Mouse (Mus musculus): Measurements from ENCODE around the gene Ucp3. TPM values are rescaled to one million over a fixed set of nuclear protein-coding genes. Genes with fewer than 3 reads are reported as not detected.

Ucp3 gene
- total and polyA plus RNA-seq, 2 experiments from 2014 or later, result 0.16 TPM; not detected in 1

- Histone ChIP-seq H3K36me3 (ENCODE audit: insufficient read depth, low read length) (0 out of 2 replicates have a peak, but pooled peaks cover 3% of the 10 kb centered on the region), H3K4me1 (ENCODE audit: insufficient read depth, low read length) (peaks cover 10% of the 10 kb centered on the region; the same call in 1 of the 2 replicates), H3K27ac (ENCODE audit: low read depth, low read length) (no peak overlapping the region), H3K9ac (replicated peaks; ENCODE audit: low read length, poor library complexity, severe bottlenecking) (no peak overlapping the region), H3K27me3 (ENCODE audit: insufficient read depth, low read length) (no peaks in the 10 kb centered on the region), H3K4me3 (ENCODE audit: low read depth, low read length) (no peak overlapping the region), H3K4me2 (ENCODE audit: low read depth, low read length, poor library complexity, severe bottlenecking) (no peak overlapping the region), H3K9me3 (ENCODE audit: low read length) (no peaks in the 10 kb centered on the region)
- ATAC-seq (ENCODE audit: low FRiP score) (no peak), DNase-seq (ENCODE audit: low spot score) (no peak)
- no peak for TF ChIP-seq CTCF (IDR thresholded peaks at IDR 0.05)
- WGBS, result 92% methylated on average over 13 of the region's 13 CpGs
Observed at GRCm38 (mm10) chr7:100497982-100498381, 25.2 kb downstream of the Ucp3 start.

GRCm38 (mm10) chr7:100499465-100499864, 26.7 kb downstream of the Ucp3 start:
- Histone ChIP-seq H3K4me3 (ENCODE audit: low read depth, low read length) (no peak overlapping the region), H3K4me2 (ENCODE audit: low read depth, low read length, poor library complexity, severe bottlenecking) (no peak overlapping the region)
- no peak for DNase-seq (ENCODE audit: low spot score)

GRCm38 (mm10) chr7:100500276-100500977, 27.6 kb downstream of the Ucp3 start:
- Histone ChIP-seq H3K4me1 (ENCODE audit: insufficient read depth, low read length) (peaks cover 6% of the 10 kb centered on the region; the same call in 1 of the 2 replicates), H3K9ac (replicated peaks; ENCODE audit: low read length, poor library complexity, severe bottlenecking) (no peak overlapping the region), H3K36me3 (ENCODE audit: insufficient read depth, low read length) (0 out of 2 replicates have a peak, but pooled peaks cover 3% of the 10 kb centered on the region), H3K4me2 (ENCODE audit: low read depth, low read length, poor library complexity, severe bottlenecking) (no peak overlapping the region), H3K27me3 (ENCODE audit: insufficient read depth, low read length) (no peaks in the 10 kb centered on the region), H3K9me3 (ENCODE audit: low read length) (no peaks in the 10 kb centered on the region), H3K4me3 (ENCODE audit: low read depth, low read length) (no peak overlapping the region), H3K27ac (ENCODE audit: low read depth, low read length) (no peak overlapping the region)
- WGBS, result 75% methylated on average over 16 of the region's 16 CpGs
- ATAC-seq (ENCODE audit: low FRiP score) (no peak), DNase-seq (ENCODE audit: low spot score) (no peak)
- no peak for TF ChIP-seq CTCF (IDR thresholded peaks at IDR 0.05)

More at GRCm38 (mm10) chr7:100499465-100499864, 26.7 kb downstream of the Ucp3 start:
- TF ChIP-seq CTCF (IDR thresholded peaks at IDR 0.05), result no peak
- H3K27ac ChIP-seq (ENCODE audit: low read depth, low read length), result no peak overlapping the region
- H3K36me3 ChIP-seq (ENCODE audit: insufficient read depth, low read length), result 0 out of 2 replicates have a peak, but pooled peaks cover 3% of the 10 kb centered on the region
- ATAC-seq (ENCODE audit: low FRiP score), result no peak
- H3K27me3 ChIP-seq (ENCODE audit: insufficient read depth, low read length), result no peaks in the 10 kb centered on the region
- no peak overlapping the region for H3K9ac ChIP-seq (replicated peaks; ENCODE audit: low read length, poor library complexity, severe bottlenecking)
- H3K9me3 ChIP-seq (ENCODE audit: low read length), result no peaks in the 10 kb centered on the region
- H3K4me1 ChIP-seq (ENCODE audit: insufficient read depth, low read length), result peaks cover 10% of the 10 kb centered on the region; the same call in 1 of the 2 replicates

GRCm38 (mm10) chr7:100501027-100501843, 28.4 kb downstream of the Ucp3 start:
- H3K27ac ChIP-seq (ENCODE audit: low read depth, low read length), result no peak overlapping the region
- 80% methylated on average over 6 of the region's 6 CpGs for WGBS
- H3K36me3 ChIP-seq (ENCODE audit: insufficient read depth, low read length), result 0 out of 2 replicates have a peak, but pooled peaks cover 3% of the 10 kb centered on the region
- no peaks in the 10 kb centered on the region for H3K9me3 ChIP-seq (ENCODE audit: low read length)
- H3K27me3 ChIP-seq (ENCODE audit: insufficient read depth, low read length), result no peaks in the 10 kb centered on the region
- no peak overlapping the region for H3K9ac ChIP-seq (replicated peaks; ENCODE audit: low read length, poor library complexity, severe bottlenecking)
- no peak overlapping the region for H3K4me2 ChIP-seq (ENCODE audit: low read depth, low read length, poor library complexity, severe bottlenecking)
- H3K4me1 ChIP-seq (ENCODE audit: insufficient read depth, low read length), result 0 out of 2 replicates have a peak, but pooled peaks cover under 1% of the 10 kb centered on the region
- no peak for TF ChIP-seq CTCF (IDR thresholded peaks at IDR 0.05)
- no peak for ATAC-seq (ENCODE audit: low FRiP score)
- no peak overlapping the region for H3K4me3 ChIP-seq (ENCODE audit: low read depth, low read length)
- DNase-seq (ENCODE audit: low spot score), result no peak

GRCm38 (mm10) chr7:100501844-100502373, 29.1 kb downstream of the Ucp3 start:
- 57% methylated on average over 2 of the region's 2 CpGs for WGBS
- Histone ChIP-seq H3K27me3 (ENCODE audit: insufficient read depth, low read length) (no peaks in the 10 kb centered on the region), H3K4me3 (ENCODE audit: low read depth, low read length) (no peak overlapping the region), H3K27ac (ENCODE audit: low read depth, low read length) (no peak overlapping the region), H3K9ac (replicated peaks; ENCODE audit: low read length, poor library complexity, severe bottlenecking) (no peak overlapping the region), H3K4me2 (ENCODE audit: low read depth, low read length, poor library complexity, severe bottlenecking) (no peak overlapping the region), H3K36me3 (ENCODE audit: insufficient read depth, low read length) (0 out of 2 replicates have a peak, but pooled peaks cover 3% of the 10 kb centered on the region), H3K9me3 (ENCODE audit: low read length) (no peaks in the 10 kb centered on the region), H3K4me1 (ENCODE audit: insufficient read depth, low read length) (no peaks in the 10 kb centered on the region)
- no peak for DNase-seq (ENCODE audit: low spot score)
- ATAC-seq (ENCODE audit: low FRiP score), result no peak
- no peak for TF ChIP-seq CTCF (IDR thresholded peaks at IDR 0.05)
